Mouse (Mus musculus) liver, embryonic 14.5 days (tissue): ENCODE results near the gene Ets1.

Experiments used
- CTCF ChIP-seq: IDR thresholded peaks from 2 replicates; pipeline ENCODE4 v1.5.1; 2016; ENCODE audit warnings: antibody characterized with exemption, low read depth, control low read depth
- EP300 ChIP-seq: IDR thresholded peaks from 2 replicates; pipeline ENCODE4 v1.6.1; 2016; ENCODE audit warnings: antibody characterized with exemption, low read depth

GRCm38 (mm10) chr9:32631341-32631740 lies 4.7 kb upstream of the Ets1 start:
- TF ChIP-seq CTCF, result no peak
- no peak for TF ChIP-seq EP300
